Mouse (Mus musculus) stomach, embryonic 14.5 days (tissue): ENCODE measurements around the gene Tsacc. TPM values are rescaled to one million over a fixed set of nuclear protein-coding genes. Genes with fewer than 3 reads are reported as not detected.
"Not testable (repeated sequence)": the region's sequence is repeated elsewhere in the genome, so short reads cannot be mapped to it uniquely, and the experiment has no call there.

Source experiments
- ATAC-seq: fragments of 200-750 bp; cut with Nextera tagmentation; 2 replicates; pipeline ENCODE4 v1.8.0; 2017; ENCODE audit warnings: low read depth, moderate TSS enrichment; ENCODE audit not compliant: insufficient number of reproducible peaks, insufficient read depth, low FRiP score
- H3K27ac ChIP-seq: fragments of 300-500 bp; sonication (generic); 2 replicates; pipeline ENCODE4 v1.5.1; 2014; ENCODE audit warnings: mild to moderate bottlenecking, low read length, moderate library complexity, mixed read lengths
- H3K27me3 ChIP-seq: fragments of 300-500 bp; sonication (generic); 2 replicates; pipeline ENCODE4 v1.6.1; 2014; ENCODE audit warnings: low read length, control low read depth, mixed read lengths; ENCODE audit not compliant: control insufficient read depth, insufficient read depth
- H3K36me3 ChIP-seq: fragments of 300-500 bp; sonication (generic); 2 replicates; pipeline ENCODE4 v1.6.1; 2014; ENCODE audit warnings: mild to moderate bottlenecking, control low read depth, low read length, moderate library complexity, mixed read lengths; ENCODE audit not compliant: control insufficient read depth, insufficient read depth
- H3K4me1 ChIP-seq: fragments of 300-500 bp; sonication (generic); 2 replicates; pipeline ENCODE4 v1.6.1; 2014; ENCODE audit warnings: low read length, control low read depth, mixed read lengths; ENCODE audit not compliant: control insufficient read depth, insufficient read depth
- H3K4me2 ChIP-seq: fragments of 300-500 bp; sonication (generic); replicated peaks from 2 replicates; pipeline ENCODE4 v1.6.1; 2014; ENCODE audit warnings: low read depth, low read length, control low read depth
- H3K4me3 ChIP-seq: fragments of 300-500 bp; sonication (generic); 2 replicates; pipeline ENCODE4 v1.5.1; 2014; ENCODE audit warnings: low read depth, low read length, control low read depth
- H3K9ac ChIP-seq: fragments of 300-500 bp; sonication (generic); replicated peaks from 2 replicates; pipeline ENCODE4 v1.6.1; 2014; ENCODE audit warnings: low read depth, mild to moderate bottlenecking, control low read depth, low read length, moderate library complexity, mixed read lengths
- H3K9me3 ChIP-seq: fragments of 300-500 bp; sonication (generic); 2 replicates; pipeline ENCODE4 v1.6.1; 2016; ENCODE audit warnings: low read depth, low read length, control low read depth; ENCODE audit not compliant: control insufficient read depth
- WGBS: fragments of 180-500 bp; shearing (Covaris S2); extraction: QIAGEN DNeasy Blood & Tissue Kit; methylation state at CpG from one replicate; pipeline ENCODE4 v1.1.7; 2014; 5-methylcytosine and 5-hydroxymethylcytosine counted together
- polyA plus RNA-seq: library from polyadenylated mRNA; unstranded; fragments of >200 nt; fragmentation: Nextera tagmentation; extraction: Ambion mirVana; gene quantifications from 2 replicates; pipeline ENCODE4 v1.2.1, GENCODE M21; 2014

The Tsacc gene
- polyA plus RNA-seq, 1 experiment from 2014 or later: 13.8 TPM

- no peaks in the 10 kb centered on the region for H3K9me3 ChIP-seq
- no peak for ATAC-seq
- H3K9ac ChIP-seq: no peak overlapping the region
- 57% methylated on average over 4 of the region's 4 CpGs for WGBS
- H3K27me3 ChIP-seq: no peaks in the 10 kb centered on the region
- no peaks in the 10 kb centered on the region for H3K4me1 ChIP-seq
- H3K27ac ChIP-seq: no peak overlapping the region
- H3K4me3 ChIP-seq: no peak overlapping the region
- no peaks in the 10 kb centered on the region for H3K36me3 ChIP-seq
- H3K4me2 ChIP-seq: no peak overlapping the region
Measured at GRCm38 (mm10) chr3:88291970-88292369, 4.8 kb downstream of the Tsacc start.

DNA sequence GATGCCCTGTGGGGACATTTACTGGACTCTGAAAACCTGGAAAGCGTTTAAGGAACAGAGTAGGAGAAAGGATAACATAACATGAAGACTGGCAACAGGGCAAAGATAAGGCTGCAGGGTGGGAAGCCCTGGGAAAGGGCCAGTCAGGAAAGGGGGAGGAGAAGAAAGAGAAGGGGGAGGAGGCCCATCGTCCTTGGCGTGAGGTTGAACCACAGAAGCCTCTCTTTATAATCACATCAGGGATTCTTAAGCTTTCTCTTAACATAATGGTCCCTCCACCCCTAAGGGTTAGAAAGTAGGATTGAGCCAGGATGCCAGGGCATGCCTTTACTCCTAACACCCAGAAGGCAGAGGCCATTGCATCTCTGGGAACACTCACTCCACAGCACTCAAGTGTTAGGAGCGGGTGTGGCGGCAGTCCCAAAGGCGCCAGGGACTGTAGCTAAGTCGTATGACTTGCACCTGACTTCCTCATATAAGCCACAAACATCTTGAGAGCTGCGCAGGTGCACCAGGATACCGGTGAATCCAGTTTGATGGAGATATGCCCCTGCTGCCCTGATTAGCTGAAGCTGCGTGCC, 8.6 kb downstream of the Tsacc start:
- H3K27ac ChIP-seq, H3K4me3 ChIP-seq, H3K4me2 ChIP-seq, H3K36me3 ChIP-seq, H3K9ac ChIP-seq, H3K9me3 ChIP-seq, H3K27me3 ChIP-seq, H3K4me1 ChIP-seq, ATAC-seq: not testable (repeated sequence)
- WGBS: 80% methylated on average over 8 of the region's 10 CpGs

- WGBS: 97% methylated on average over 4 of the region's 4 CpGs
- no peak within 1 kb of the TSS for H3K9ac ChIP-seq
- no peaks in the 10 kb centered on the region for H3K9me3 ChIP-seq
- H3K4me3 ChIP-seq: no peak within 1 kb of the TSS
- H3K27me3 ChIP-seq: no peaks in the 10 kb centered on the region
- H3K4me1 ChIP-seq: no peaks in the 10 kb centered on the region
- H3K4me2 ChIP-seq: no peak within 1 kb of the TSS
- no peak within 1 kb of the TSS for H3K27ac ChIP-seq
- H3K36me3 ChIP-seq: no peaks in the 10 kb centered on the region
- no peak for ATAC-seq
Measured at GRCm38 (mm10) chr3:88287110-88287509, 9.7 kb downstream of the Tsacc start, which contains the start of gene Gm38392. Gene Gm38392 (minus strand): TSS chr3:88287210.

DNA sequence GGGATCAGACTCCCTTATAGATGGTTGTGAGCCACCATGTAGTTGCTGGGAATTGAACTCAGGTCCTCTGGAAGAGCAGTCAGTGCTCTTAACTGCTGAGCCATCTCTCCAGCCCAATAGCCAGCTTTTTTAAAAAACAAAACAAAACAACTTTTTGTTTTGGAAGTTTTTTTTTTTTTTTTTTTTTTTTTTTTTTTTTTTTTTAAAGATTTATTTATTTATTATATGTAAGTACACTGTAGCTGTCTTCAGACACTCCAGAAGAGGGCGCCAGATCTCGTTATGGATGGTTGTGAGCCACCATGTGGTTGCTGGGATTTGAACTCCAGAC, 11.3 kb downstream of the Tsacc start:
- H3K9ac ChIP-seq, ATAC-seq, H3K4me3 ChIP-seq, H3K36me3 ChIP-seq, H3K4me1 ChIP-seq, H3K27ac ChIP-seq, H3K4me2 ChIP-seq, H3K9me3 ChIP-seq, H3K27me3 ChIP-seq: not testable (repeated sequence)
- WGBS: no CpG with 5 or more reads among the region's 2 CpGs

GRCm38 (mm10) chr3:88284815-88285564, 11.8 kb downstream of the Tsacc start:
- H3K4me1 ChIP-seq, H3K4me2 ChIP-seq, ATAC-seq, H3K27me3 ChIP-seq, H3K27ac ChIP-seq, H3K4me3 ChIP-seq, H3K36me3 ChIP-seq, H3K9ac ChIP-seq, H3K9me3 ChIP-seq: not testable (repeated sequence)
- 95% methylated on average over 14 of the region's 14 CpGs for WGBS

- H3K9ac ChIP-seq, H3K9me3 ChIP-seq, H3K4me1 ChIP-seq, H3K36me3 ChIP-seq, H3K4me3 ChIP-seq, H3K4me2 ChIP-seq, ATAC-seq, H3K27me3 ChIP-seq, H3K27ac ChIP-seq: not testable (repeated sequence)
- WGBS: 71% methylated on average over 11 of the region's 11 CpGs
Measured at GRCm38 (mm10) chr3:88281141-88281916, 15.5 kb downstream of the Tsacc start.

GRCm38 (mm10) chr3:88280035-88280434, 16.8 kb downstream of the Tsacc start:
- WGBS: 80% methylated on average over 2 of the region's 2 CpGs
- H3K27ac ChIP-seq: no peak overlapping the region
- H3K9me3 ChIP-seq: no peaks in the 10 kb centered on the region
- no peaks in the 10 kb centered on the region for H3K36me3 ChIP-seq
- no peak overlapping the region for H3K4me2 ChIP-seq
- no peaks in the 10 kb centered on the region for H3K27me3 ChIP-seq
- no peak overlapping the region for H3K9ac ChIP-seq
- H3K4me3 ChIP-seq: no peak overlapping the region
- H3K4me1 ChIP-seq: no peaks in the 10 kb centered on the region
- ATAC-seq: no peak

- Histone ChIP-seq H3K36me3 (no peaks in the 10 kb centered on the region), H3K4me3 (no peak overlapping the region), H3K27me3 (no peaks in the 10 kb centered on the region), H3K4me2 (no peak overlapping the region), H3K4me1 (no peaks in the 10 kb centered on the region), H3K27ac (no peak overlapping the region), H3K9me3 (no peaks in the 10 kb centered on the region), H3K9ac (no peak overlapping the region)
- WGBS: 40% methylated on average over 7 of the region's 7 CpGs
- no peak for ATAC-seq
Measured at GRCm38 (mm10) chr3:88276529-88277143, 20.2 kb downstream of the Tsacc start.
